Mouse (Mus musculus): ENCODE results near the gene Drc7.
"Not testable (repeated sequence)": the region's sequence is repeated elsewhere in the genome, so short reads cannot be mapped to it uniquely, and the experiment has no call there.

The Drc7 gene

GRCm38 (mm10) chr8:95054927-95055510 lies at the start of gene Drc7:
Gene Drc7, plus strand, starts transcription at chr8:95055103.
- peak; percentile 12 for DNase-seq (ENCODE audit: extremely low spot score)

- no peak for DNase-seq (ENCODE audit: extremely low spot score)
These were observed 42.4 kb upstream of the Drc7 start for GRCm38 (mm10) chr8:95012442-95012919.

GRCm38 (mm10) chr8:95015866-95016265 lies 39.0 kb upstream of the Drc7 start:
- DNase-seq (ENCODE audit: extremely low spot score): no peak

- no peak for DNase-seq (ENCODE audit: extremely low spot score)
These were observed 38.2 kb upstream of the Drc7 start for GRCm38 (mm10) chr8:95016684-95017083.

- no peak for DNase-seq (ENCODE audit: extremely low spot score)
These were observed 37.5 kb upstream of the Drc7 start, which contains the start of gene Adgrg3 for GRCm38 (mm10) chr8:95017451-95017850. Gene Adgrg3, plus strand, starts transcription at chr8:95017692.

- no peak for DNase-seq (ENCODE audit: extremely low spot score)
These were observed 36.8 kb upstream of the Drc7 start for GRCm38 (mm10) chr8:95017969-95018635.

- DNase-seq (ENCODE audit: extremely low spot score): no peak
These were observed 34.6 kb upstream of the Drc7 start for GRCm38 (mm10) chr8:95020293-95020777.

GRCm38 (mm10) chr8:95020821-95021220 lies 34.1 kb upstream of the Drc7 start:
- DNase-seq (ENCODE audit: extremely low spot score): no peak

GRCm38 (mm10) chr8:95023201-95023600 lies 31.7 kb upstream of the Drc7 start:
- DNase-seq (ENCODE audit: extremely low spot score): no peak

- no peak for DNase-seq (ENCODE audit: extremely low spot score)
These were observed 30.5 kb upstream of the Drc7 start for GRCm38 (mm10) chr8:95024387-95024786.

- DNase-seq (ENCODE audit: extremely low spot score): no peak
These were observed 29.5 kb upstream of the Drc7 start for GRCm38 (mm10) chr8:95025421-95025820.

- DNase-seq (ENCODE audit: extremely low spot score): not testable (repeated sequence)
These were observed 26.5 kb upstream of the Drc7 start for GRCm38 (mm10) chr8:95028391-95028790.

GRCm38 (mm10) chr8:95037106-95037925 lies 17.6 kb upstream of the Drc7 start:
- DNase-seq (ENCODE audit: extremely low spot score): no peak

GRCm38 (mm10) chr8:95041883-95042784 lies 12.8 kb upstream of the Drc7 start:
- DNase-seq (ENCODE audit: extremely low spot score): no peak

- no peak for DNase-seq (ENCODE audit: extremely low spot score)
These were observed 10.1 kb upstream of the Drc7 start for GRCm38 (mm10) chr8:95044811-95045210.

- no peak for DNase-seq (ENCODE audit: extremely low spot score)
These were observed 7.9 kb upstream of the Drc7 start for GRCm38 (mm10) chr8:95046982-95047381.

- no peak for DNase-seq (ENCODE audit: extremely low spot score)
These were observed 6.8 kb upstream of the Drc7 start for GRCm38 (mm10) chr8:95047884-95048680.

GRCm38 (mm10) chr8:95049636-95050035 lies 5.3 kb upstream of the Drc7 start:
- DNase-seq (ENCODE audit: extremely low spot score): no peak

- DNase-seq (ENCODE audit: extremely low spot score): no peak
These were observed 465 bp upstream of the Drc7 start for GRCm38 (mm10) chr8:95054438-95054837.

GRCm38 (mm10) chr8:95056414-95056813 lies 1.5 kb downstream of the Drc7 start:
- no peak for DNase-seq (ENCODE audit: extremely low spot score)

Measured in embryo, embryonic 9.5 days (tissue).